26 mouse cellular contexts compared by ENCODE assay signal in the genomic region with DNA sequence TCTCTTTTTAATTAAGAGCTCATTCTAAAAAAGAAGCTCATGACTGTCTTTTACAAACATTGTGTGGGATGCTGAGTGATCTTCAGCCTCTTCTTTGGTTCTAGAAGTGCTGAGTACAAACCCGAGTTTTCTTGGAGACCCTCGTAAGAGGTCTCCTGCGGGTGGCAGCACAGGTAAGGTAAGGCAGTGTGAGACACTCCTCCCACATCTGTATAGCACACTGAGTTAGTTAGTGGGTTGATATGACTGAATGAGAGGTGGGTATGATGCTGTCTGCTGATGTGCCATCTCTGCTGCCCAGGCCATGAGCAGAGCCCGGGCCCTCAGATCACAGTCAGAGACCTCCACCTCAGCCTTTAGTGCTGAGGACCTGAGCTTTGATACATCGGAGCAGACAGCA. TPM values are rescaled to one million over a fixed set of nuclear protein-coding genes. Genes with fewer than 3 reads are reported as not detected.
DNase-seq lines count a peak whose midpoint lies in the region; ATAC-seq lines count a peak whose summit lies in the region.
"Had no signal": no experiment of that assay in that cellular context is flagged by ENCODE, and none has a peak within 500 bp of the region (broad histone marks: within the 10 kb centered on the region; RNA-seq: fewer than 3 reads in every experiment).

No protein-coding gene starts in this region.

- H3K27me3 ChIP-seq in hindbrain, embryonic 15.5 days: no peaks in the 10 kb centered on the region
- H3K27me3 ChIP-seq in hindbrain, embryonic 14.5 days (ENCODE audit: control insufficient read depth, insufficient read depth, low read length): no peaks in the 10 kb centered on the region
- no peaks in the 10 kb centered on the region for H3K27me3 ChIP-seq in midbrain, embryonic 14.5 days (ENCODE audit: control insufficient read depth, insufficient read depth, low read length)
- no peaks in the 10 kb centered on the region for H3K27me3 ChIP-seq in midbrain, embryonic 11.5 days (ENCODE audit: control insufficient read depth, insufficient read depth, low read length)
- H3K27me3 ChIP-seq: embryonic facial prominence, embryonic 12.5 days; Patski had no signal

- no peak overlapping the region for H3K27ac ChIP-seq in hindbrain, embryonic 15.5 days (replicated peaks)
- no peak overlapping the region for H3K27ac ChIP-seq in hindbrain, embryonic 14.5 days
- H3K27ac ChIP-seq in midbrain, embryonic 14.5 days (replicated peaks; ENCODE audit: low read depth, low read length): no peak overlapping the region
- H3K27ac ChIP-seq in midbrain, embryonic 11.5 days (ENCODE audit: low read depth, low read length): no peak overlapping the region
- H3K27ac ChIP-seq: embryonic facial prominence, embryonic 12.5 days had no signal

- no peak overlapping the region for H3K4me3 ChIP-seq in hindbrain, embryonic 15.5 days
- no peak overlapping the region for H3K4me3 ChIP-seq in hindbrain, embryonic 14.5 days (replicated peaks; ENCODE audit: low read length)
- H3K4me3 ChIP-seq in midbrain, embryonic 14.5 days (replicated peaks; ENCODE audit: low read depth, low read length): no peak overlapping the region
- no peak overlapping the region for H3K4me3 ChIP-seq in midbrain, embryonic 11.5 days (ENCODE audit: low read depth, low read length)
- H3K4me3 ChIP-seq: embryonic facial prominence, embryonic 12.5 days; erythroblast, embryonic 14.5 days had no signal

- DNase-seq in hindbrain, embryonic 14.5 days (ENCODE audit: low spot score): no peak
- peak; percentile 53 for DNase-seq in midbrain, embryonic 14.5 days
- DNase-seq in midbrain, embryonic 11.5 days (ENCODE audit: low spot score, missing footprints): no peak
- peak; percentile 46 for DNase-seq in thymus, postnatal 4 days
- DNase-seq in thymus, postnatal 25 days: no peak
- DNase-seq: adrenal gland, postnatal 10 days; cerebellum, postnatal 10 days; heart, postnatal 14 days; kidney, adult 8-10 months; kidney, postnatal 25 days; liver; lung, adult 18-20 months; lung, postnatal 14 days; retina, postnatal 1 day had no signal

- H3K4me1 ChIP-seq in hindbrain, embryonic 15.5 days (replicated peaks): no peaks in the 10 kb centered on the region
- no peaks in the 10 kb centered on the region for H3K4me1 ChIP-seq in hindbrain, embryonic 14.5 days (replicated peaks; ENCODE audit: control insufficient read depth, insufficient read depth, low read length)
- H3K4me1 ChIP-seq in midbrain, embryonic 14.5 days (ENCODE audit: control insufficient read depth, insufficient read depth, low read length): no peaks in the 10 kb centered on the region
- no peaks in the 10 kb centered on the region for H3K4me1 ChIP-seq in midbrain, embryonic 11.5 days (ENCODE audit: control insufficient read depth, insufficient read depth, low read length)
- H3K4me1 ChIP-seq: embryonic facial prominence, embryonic 12.5 days had no signal

- 89% methylated on average over 5 of the region's 5 CpGs for WGBS in hindbrain, embryonic 15.5 days
- 91% methylated on average over 5 of the region's 5 CpGs for WGBS in hindbrain, embryonic 14.5 days
- WGBS in midbrain, embryonic 14.5 days: 91% methylated on average over 5 of the region's 5 CpGs
- WGBS in midbrain, embryonic 11.5 days: 89% methylated on average over 5 of the region's 5 CpGs

- no peak overlapping the region for H3K9ac ChIP-seq in hindbrain, embryonic 15.5 days
- no peak overlapping the region for H3K9ac ChIP-seq in hindbrain, embryonic 14.5 days
- H3K9ac ChIP-seq in midbrain, embryonic 14.5 days (replicated peaks; ENCODE audit: low read length): no peak overlapping the region
- no peak overlapping the region for H3K9ac ChIP-seq in midbrain, embryonic 11.5 days (ENCODE audit: low read length)
- H3K9ac ChIP-seq: embryonic facial prominence, embryonic 12.5 days had no signal

- peak; percentile 66; the same call in 1 of the 2 replicates for ATAC-seq in hindbrain, embryonic 15.5 days (ENCODE audit: low FRiP score, low read depth)
- ATAC-seq in hindbrain, embryonic 14.5 days (ENCODE audit: low FRiP score): no peak
- no peak for ATAC-seq in midbrain, embryonic 14.5 days (ENCODE audit: low FRiP score, low TSS enrichment)
- no peak; the same call in 1 of the 2 replicates for ATAC-seq in midbrain, embryonic 11.5 days (ENCODE audit: low FRiP score)
- no peak for ATAC-seq in monocyte, adult 5-6 weeks (replicated peaks; ENCODE audit: insufficient number of reproducible peaks, low FRiP score, low TSS enrichment, poor library complexity, severe bottlenecking)
- ATAC-seq: forebrain, embryonic 16.5 days; Patski had no signal

- H3K36me3 ChIP-seq in hindbrain, embryonic 15.5 days: peaks cover 22% of the 10 kb centered on the region
- peaks cover 48% of the 10 kb centered on the region for H3K36me3 ChIP-seq in hindbrain, embryonic 14.5 days (replicated peaks; ENCODE audit: control insufficient read depth, insufficient read depth)
- H3K36me3 ChIP-seq in midbrain, embryonic 14.5 days (ENCODE audit: control insufficient read depth, insufficient read depth, low read length): peaks cover 39% of the 10 kb centered on the region
- H3K36me3 ChIP-seq in midbrain, embryonic 11.5 days (ENCODE audit: control insufficient read depth, insufficient read depth, low read length): peaks cover 18% of the 10 kb centered on the region

- no peak overlapping the region for H3K4me2 ChIP-seq in hindbrain, embryonic 15.5 days
- H3K4me2 ChIP-seq in hindbrain, embryonic 14.5 days (replicated peaks): no peak overlapping the region
- no peak overlapping the region for H3K4me2 ChIP-seq in midbrain, embryonic 14.5 days (ENCODE audit: low read length)
- no peak overlapping the region for H3K4me2 ChIP-seq in midbrain, embryonic 11.5 days
- H3K4me2 ChIP-seq: embryonic facial prominence, embryonic 12.5 days; heart, embryonic 11.5 days had no signal

- no peaks in the 10 kb centered on the region for H3K9me3 ChIP-seq in hindbrain, embryonic 15.5 days
- H3K9me3 ChIP-seq in hindbrain, embryonic 14.5 days (ENCODE audit: control insufficient read depth, low read length): no peaks in the 10 kb centered on the region
- H3K9me3 ChIP-seq in midbrain, embryonic 14.5 days (ENCODE audit: control insufficient read depth, low read length): no peaks in the 10 kb centered on the region
- H3K9me3 ChIP-seq in midbrain, embryonic 11.5 days (ENCODE audit: control insufficient read depth, low read length): no peaks in the 10 kb centered on the region
- H3K9me3 ChIP-seq: embryonic facial prominence, embryonic 12.5 days had no signal

RNA-seq across cellular contexts. Expression of a gene that starts 35.2 kb away (rescaled TPM):
- 1.6 TPM in 2 replicates for polyA plus RNA-seq in hindbrain, embryonic 15.5 days (2015; fragmentation: Nextera tagmentation; extraction: Ambion mirVana)
- 1.3 and 1.4 TPM in 2 replicates for polyA plus RNA-seq in hindbrain, embryonic 14.5 days (2014; fragmentation: Nextera tagmentation; extraction: Ambion mirVana)
- 3.5 TPM in 2 replicates for polyA plus RNA-seq in midbrain, embryonic 14.5 days (2014; fragmentation: Nextera tagmentation; extraction: Ambion mirVana)
- 0.26 and 0.34 TPM in 2 replicates for polyA plus RNA-seq in midbrain, embryonic 11.5 days (2014; fragmentation: Nextera tagmentation; extraction: Ambion mirVana)
- 0.11 TPM in 1 of 3 replicates, not detected in the others for total RNA-seq in monocyte, adult 5-6 weeks (2017)
- total RNA-seq: megakaryocyte, adult 5-6 weeks had no signal
- polyA plus RNA-seq: C2C12; erythroblast, embryonic 14.5 days; gonadal fat pad, adult 2 months; heart, embryonic 11.5 days; Patski; urinary bladder, adult 2 months had no signal

RNA-seq across cellular contexts. Expression of a gene that starts 40.2 kb away (rescaled TPM):
- polyA plus RNA-seq in hindbrain, embryonic 15.5 days (2015; fragmentation: Nextera tagmentation; extraction: Ambion mirVana): 25.6 and 26.8 TPM in 2 replicates
- polyA plus RNA-seq in hindbrain, embryonic 14.5 days (2014; fragmentation: Nextera tagmentation; extraction: Ambion mirVana): 25.3 and 27.2 TPM in 2 replicates
- 32.2 and 35.4 TPM in 2 replicates for polyA plus RNA-seq in midbrain, embryonic 14.5 days (2014; fragmentation: Nextera tagmentation; extraction: Ambion mirVana)
- polyA plus RNA-seq in midbrain, embryonic 11.5 days (2014; fragmentation: Nextera tagmentation; extraction: Ambion mirVana): 63.2 and 66.4 TPM in 2 replicates
- 25.3 to 39.9 TPM (median 37.0 TPM) in 3 replicates for total RNA-seq in monocyte, adult 5-6 weeks (2017)

RNA-seq across cellular contexts. Expression of a gene that starts 40.4 kb away (rescaled TPM):
- polyA plus RNA-seq in hindbrain, embryonic 15.5 days (2015; fragmentation: Nextera tagmentation; extraction: Ambion mirVana): 11.5 and 12.5 TPM in 2 replicates
- polyA plus RNA-seq in hindbrain, embryonic 14.5 days (2014; fragmentation: Nextera tagmentation; extraction: Ambion mirVana): 9.8 and 10.5 TPM in 2 replicates
- polyA plus RNA-seq in midbrain, embryonic 14.5 days (2014; fragmentation: Nextera tagmentation; extraction: Ambion mirVana): 9.0 and 16.1 TPM in 2 replicates
- polyA plus RNA-seq in midbrain, embryonic 11.5 days (2014; fragmentation: Nextera tagmentation; extraction: Ambion mirVana): 29.4 and 30.8 TPM in 2 replicates
- 15.9 to 34.9 TPM (median 19.8 TPM) in 3 replicates for total RNA-seq in monocyte, adult 5-6 weeks (2017)

RNA-seq across cellular contexts. Expression of a gene that starts 54.0 kb away (rescaled TPM):
- 2.7 and 4.2 TPM in 2 replicates for polyA plus RNA-seq in hindbrain, embryonic 15.5 days (2015; fragmentation: Nextera tagmentation; extraction: Ambion mirVana)
- 2.8 and 7.8 TPM in 2 replicates for polyA plus RNA-seq in hindbrain, embryonic 14.5 days (2014; fragmentation: Nextera tagmentation; extraction: Ambion mirVana)
- 0.67 and 1.2 TPM in 2 replicates for polyA plus RNA-seq in midbrain, embryonic 14.5 days (2014; fragmentation: Nextera tagmentation; extraction: Ambion mirVana)
- not detected in 2 replicates for polyA plus RNA-seq in midbrain, embryonic 11.5 days (2014; fragmentation: Nextera tagmentation; extraction: Ambion mirVana)
- not detected in 3 replicates for total RNA-seq in monocyte, adult 5-6 weeks (2017)
- total RNA-seq: adrenal gland, postnatal 10 days; heart, postnatal 14 days; left cerebral cortex, postnatal 25 days had no signal
- polyA plus RNA-seq: erythroblast, embryonic 14.5 days; heart, embryonic 11.5 days; Patski; urinary bladder, adult 2 months had no signal

Comparison
In these comparisons a context has a peak if more than half of its experiments do, and no peak if none do; other contexts are left out.
1. DNase-seq: peak in midbrain, embryonic 14.5 days (single experiment) and thymus, postnatal 4 days (single experiment); none in hindbrain, embryonic 14.5 days (single experiment), midbrain, embryonic 11.5 days (single experiment) and thymus, postnatal 25 days (single experiment).